10 mouse cellular contexts compared by ENCODE assay signal in the genomic region with DNA sequence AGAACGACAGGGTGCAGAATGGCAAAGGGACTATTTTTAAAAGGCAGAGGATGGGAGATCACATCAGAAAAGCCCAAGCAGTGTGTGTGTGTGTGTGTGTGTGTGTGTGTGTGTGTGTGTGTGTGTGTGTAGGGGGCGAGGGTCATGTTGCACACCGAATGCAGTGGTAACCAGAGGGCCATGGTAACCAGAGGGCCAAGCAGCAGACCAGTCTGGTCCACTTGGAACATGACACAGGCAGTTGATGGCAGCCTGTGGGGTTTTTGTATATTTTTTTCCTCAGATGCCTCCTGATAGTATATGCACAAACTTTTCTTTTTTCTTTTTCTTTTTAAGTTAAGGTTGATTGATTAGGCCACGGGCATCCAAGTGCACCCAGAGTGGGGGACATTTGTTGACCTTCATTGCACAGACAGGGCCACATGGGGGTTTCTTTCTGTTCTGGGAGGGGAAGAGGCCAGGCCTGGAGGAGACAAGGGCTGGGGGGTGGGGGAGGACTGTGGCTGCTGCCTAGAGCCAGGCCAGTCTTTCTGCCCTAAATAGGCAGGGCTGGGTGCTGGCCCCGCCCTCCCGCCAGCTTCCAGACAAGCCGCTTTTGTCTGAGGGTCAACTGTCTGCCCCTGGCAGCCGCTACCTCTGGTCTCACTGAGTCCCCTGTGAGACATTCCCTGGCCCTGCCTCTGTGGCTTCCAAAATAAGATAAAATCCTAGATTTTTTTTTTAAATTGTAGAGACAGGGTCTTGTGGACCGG. TPM values are rescaled to one million over a fixed set of nuclear protein-coding genes. Genes with fewer than 3 reads are reported as not detected.
DNase-seq lines count a peak whose midpoint lies in the region; ATAC-seq and TF ChIP-seq lines count a peak whose summit lies in the region.
"Had no signal": no experiment of that assay in that cellular context is flagged by ENCODE, and none has a peak within 500 bp of the region (broad histone marks: within the 10 kb centered on the region; RNA-seq: fewer than 3 reads in every experiment).

No protein-coding gene starts in this region.

- peaks cover 1% of the 10 kb centered on the region; the same call in 1 of the 2 replicates for H3K9me3 ChIP-seq in heart, embryonic 14.5 days (ENCODE audit: control insufficient read depth, low read length)
- H3K9me3 ChIP-seq in lung, embryonic 16.5 days (ENCODE audit: control insufficient read depth, low read length), result no peaks in the 10 kb centered on the region; the same call in 1 of the 2 replicates

- peaks cover 54% of the 10 kb centered on the region for H3K36me3 ChIP-seq in heart, embryonic 14.5 days (ENCODE audit: control insufficient read depth, insufficient read depth, low read length)
- H3K36me3 ChIP-seq in lung, embryonic 16.5 days (ENCODE audit: control insufficient read depth, insufficient read depth, low read length), result peaks cover 14% of the 10 kb centered on the region

- H3K4me3 ChIP-seq in layer of hippocampus, adult 2 months, result no peak overlapping the region
- no peak overlapping the region for H3K4me3 ChIP-seq in heart, embryonic 14.5 days (ENCODE audit: control insufficient read depth in 1 of 2, insufficient read depth in 1 of 2, low read depth in 1 of 2, low read length in 2 of 2)
- H3K4me3 ChIP-seq in lung, embryonic 16.5 days (ENCODE audit: low read length), result no peak overlapping the region

- WGBS in heart, embryonic 14.5 days, result 20% methylated on average over 9 of the region's 9 CpGs
- 19% methylated on average over 9 of the region's 9 CpGs for WGBS in lung, embryonic 16.5 days

- TF ChIP-seq CTCF in layer of hippocampus, adult 2 months (conservative IDR thresholded peaks at IDR 0.05), result no peak

- peaks cover 26 to 50% of the 10 kb centered on the region in 2 experiments for H3K4me1 ChIP-seq in heart, embryonic 14.5 days (ENCODE audit: control insufficient read depth in 2 of 2, insufficient read depth in 2 of 2, low read length in 2 of 2)
- peaks cover 19% of the 10 kb centered on the region for H3K4me1 ChIP-seq in lung, embryonic 16.5 days (replicated peaks; ENCODE audit: control insufficient read depth, insufficient read depth, low read length)

- DNase-seq in layer of hippocampus, adult 2 months (ENCODE audit: low spot score in 2 of 2), result peak in 1 of 2 experiments; percentile 41
- no peak for DNase-seq in layer of hippocampus, postnatal 14 days (ENCODE audit: low spot score in 2 of 2)
- DNase-seq in embryo, embryonic 9.5 days (ENCODE audit: extremely low spot score), result peak; percentile 86
- DNase-seq in right cerebral cortex, adult 2 months (ENCODE audit: low spot score in 2 of 2), result no peak

- no peaks in the 10 kb centered on the region for H3K27me3 ChIP-seq in heart, embryonic 14.5 days (ENCODE audit: control insufficient read depth, insufficient read depth, low read length)
- H3K27me3 ChIP-seq in lung, embryonic 16.5 days (ENCODE audit: control insufficient read depth, insufficient read depth, low read depth, low read length), result peaks cover 5% of the 10 kb centered on the region; the same call in 1 of the 2 replicates
- H3K27me3 ChIP-seq: Patski had no signal

- peak overlapping the region; percentile 41 for H3K4me2 ChIP-seq in heart, embryonic 14.5 days (ENCODE audit: low read length)
- H3K4me2 ChIP-seq in lung, embryonic 16.5 days (ENCODE audit: low read depth, low read length), result peak overlapping the region; percentile 14; the same call in 1 of the 2 replicates

- peak overlapping the region; percentile 74 for H3K27ac ChIP-seq in layer of hippocampus, adult 2 months
- H3K27ac ChIP-seq in heart, embryonic 14.5 days (replicated peaks in 1 of 2; ENCODE audit: control insufficient read depth in 1 of 2, insufficient read depth in 1 of 2, low read depth in 2 of 2, low read length in 2 of 2), result peak overlapping the region; percentile 96 to 99
- H3K27ac ChIP-seq in lung, embryonic 16.5 days (ENCODE audit: low read length), result peak overlapping the region; percentile 79
- H3K27ac ChIP-seq: kidney, postnatal 0 days had no signal

- ATAC-seq in heart, embryonic 14.5 days (ENCODE audit: insufficient number of reproducible peaks, insufficient read depth, low FRiP score, low read depth), result peak; percentile 70
- peak; percentile 61 for ATAC-seq in lung, embryonic 16.5 days (ENCODE audit: low read depth)
- ATAC-seq in erythroblast, adult 5-6 weeks (replicated peaks; ENCODE audit: low FRiP score, poor library complexity, severe bottlenecking), result no peak
- no peak for ATAC-seq in monocyte, adult 5-6 weeks (replicated peaks; ENCODE audit: insufficient number of reproducible peaks, low FRiP score, low TSS enrichment, poor library complexity, severe bottlenecking)
- ATAC-seq: Patski had no signal

- H3K9ac ChIP-seq in heart, embryonic 14.5 days (ENCODE audit: low read length), result peak overlapping the region; percentile 68
- H3K9ac ChIP-seq in lung, embryonic 16.5 days (ENCODE audit: low read length), result peak overlapping the region; percentile 13; the same call in 1 of the 2 replicates

RNA-seq across cellular contexts. Expression of gene Dact3, which starts 4.9 kb away (rescaled TPM):
- 100 to 1,000 TPM; 154 to 156 TPM for total RNA-seq in layer of hippocampus, adult 2 months (2021)
- 100 to 1,000 TPM; 115 to 120 TPM for total RNA-seq in layer of hippocampus, postnatal 14 days (2021)
- 13.2 and 13.8 TPM in 2 replicates for polyA plus RNA-seq in heart, embryonic 14.5 days (2014; fragmentation: Nextera tagmentation; extraction: Ambion mirVana)
- 2.1 and 2.2 TPM in 2 replicates for polyA plus RNA-seq in lung, embryonic 16.5 days (2015; fragmentation: Nextera tagmentation; extraction: Ambion mirVana)
- not detected in 2 replicates for total RNA-seq in erythroblast, adult 5-6 weeks (2015; ENCODE audit: low replicate concordance)
- total RNA-seq in erythroblast, adult 5-6 weeks (2017; ENCODE audit: low replicate concordance), result not detected in 2 replicates
- total RNA-seq in monocyte, adult 5-6 weeks (2017), result not detected in 3 replicates

RNA-seq across cellular contexts. Expression of gene Gng8, which starts 11.6 kb away (rescaled TPM):
- total RNA-seq in layer of hippocampus, adult 2 months (2021), result 1 to 10 TPM; 1.9 to 4.0 TPM
- total RNA-seq in layer of hippocampus, postnatal 14 days (2021), result 1 to 10 TPM; 1.5 to 1.9 TPM
- 4.2 and 6.9 TPM in 2 replicates for polyA plus RNA-seq in heart, embryonic 14.5 days (2014; fragmentation: Nextera tagmentation; extraction: Ambion mirVana)
- polyA plus RNA-seq in lung, embryonic 16.5 days (2015; fragmentation: Nextera tagmentation; extraction: Ambion mirVana), result 12.9 and 13.0 TPM in 2 replicates
- not detected in 2 replicates for total RNA-seq in erythroblast, adult 5-6 weeks (2015; ENCODE audit: low replicate concordance)
- total RNA-seq in erythroblast, adult 5-6 weeks (2017; ENCODE audit: low replicate concordance), result not detected in 2 replicates
- not detected in 3 replicates for total RNA-seq in monocyte, adult 5-6 weeks (2017)

RNA-seq across cellular contexts. Expression of gene Ptgir, which starts 26.3 kb away (rescaled TPM):
- total RNA-seq in layer of hippocampus, adult 2 months (2021), result under 1 TPM; 0.10 to 0.20 TPM
- total RNA-seq in layer of hippocampus, postnatal 14 days (2021), result under 1 TPM in 1 of 2 experiments, not detected in 1; 0.28 TPM
- 0.38 and 0.57 TPM in 2 replicates for polyA plus RNA-seq in heart, embryonic 14.5 days (2014; fragmentation: Nextera tagmentation; extraction: Ambion mirVana)
- polyA plus RNA-seq in lung, embryonic 16.5 days (2015; fragmentation: Nextera tagmentation; extraction: Ambion mirVana), result 2.6 and 2.8 TPM in 2 replicates
- 1.3 and 6.7 TPM in 2 replicates for total RNA-seq in erythroblast, adult 5-6 weeks (2015; ENCODE audit: low replicate concordance)
- 1.5 and 1.8 TPM in 2 replicates for total RNA-seq in erythroblast, adult 5-6 weeks (2017; ENCODE audit: low replicate concordance)
- 9.8 to 15.4 TPM (median 14.0 TPM) in 3 replicates for total RNA-seq in monocyte, adult 5-6 weeks (2017)
- polyA plus RNA-seq: Patski had no signal

RNA-seq across cellular contexts. Expression of gene Prkd2, which starts 37.3 kb away (rescaled TPM):
- total RNA-seq in layer of hippocampus, adult 2 months (2021), result 1 to 10 TPM; 6.5 to 7.3 TPM
- 1 to 10 TPM; 6.8 to 9.1 TPM for total RNA-seq in layer of hippocampus, postnatal 14 days (2021)
- 11.2 and 12.5 TPM in 2 replicates for polyA plus RNA-seq in heart, embryonic 14.5 days (2014; fragmentation: Nextera tagmentation; extraction: Ambion mirVana)
- polyA plus RNA-seq in lung, embryonic 16.5 days (2015; fragmentation: Nextera tagmentation; extraction: Ambion mirVana), result 21.7 and 23.3 TPM in 2 replicates
- total RNA-seq in erythroblast, adult 5-6 weeks (2015; ENCODE audit: low replicate concordance), result 4.6 and 18.8 TPM in 2 replicates
- total RNA-seq in erythroblast, adult 5-6 weeks (2017; ENCODE audit: low replicate concordance), result 2.5 and 5.1 TPM in 2 replicates
- total RNA-seq in monocyte, adult 5-6 weeks (2017), result 13.1 to 26.6 TPM (median 15.6 TPM) in 3 replicates

RNA-seq across cellular contexts. Expression of gene Calm3, which starts 43.9 kb away (rescaled TPM):
- 1,000 to 10,000 TPM; 2,074 to 2,160 TPM for total RNA-seq in layer of hippocampus, adult 2 months (2021)
- total RNA-seq in layer of hippocampus, postnatal 14 days (2021), result 1,000 to 10,000 TPM; 2,318 to 2,416 TPM
- polyA plus RNA-seq in heart, embryonic 14.5 days (2014; fragmentation: Nextera tagmentation; extraction: Ambion mirVana), result 119 and 152 TPM in 2 replicates
- polyA plus RNA-seq in lung, embryonic 16.5 days (2015; fragmentation: Nextera tagmentation; extraction: Ambion mirVana), result 116 and 118 TPM in 2 replicates
- total RNA-seq in erythroblast, adult 5-6 weeks (2015; ENCODE audit: low replicate concordance), result 41.1 and 44.1 TPM in 2 replicates
- 157 and 162 TPM in 2 replicates for total RNA-seq in erythroblast, adult 5-6 weeks (2017; ENCODE audit: low replicate concordance)
- total RNA-seq in monocyte, adult 5-6 weeks (2017), result 169 to 298 TPM (median 195 TPM) in 3 replicates

Comparison
In these comparisons a context has a peak if more than half of its experiments do, and no peak if none do; other contexts are left out.
1. ATAC-seq: peak in heart, embryonic 14.5 days (single experiment) and lung, embryonic 16.5 days (single experiment); none in erythroblast, adult 5-6 weeks (single experiment) and monocyte, adult 5-6 weeks (single experiment).
2. RNA of gene Dact3, which starts 4.9 kb away (total RNA-seq): 154 to 156 TPM in layer of hippocampus, adult 2 months and 115 to 120 TPM in layer of hippocampus, postnatal 14 days; not detected in erythroblast, adult 5-6 weeks and not detected in monocyte, adult 5-6 weeks; every median in the first group is over 100 times any median in the second.
3. Peak in every context shown above with its lines, with median percentiles within 50 percentile points of each other: H3K27ac ChIP-seq.